Mouse (Mus musculus) testis, postnatal 10 days (tissue): ENCODE data around the gene Mblac1.

Experiments
- DNase-seq: peaks from one replicate; pipeline ENCODE4 v3.0.0; 2021; ENCODE audit warnings: low spot score

Mblac1 gene

GRCm38 (mm10) chr5:138193771-138194727 lies at the start of gene Mblac1:
Mblac1 (plus strand) TSS chr5:138194314.
- DNase-seq = peak; percentile 85

DNA sequence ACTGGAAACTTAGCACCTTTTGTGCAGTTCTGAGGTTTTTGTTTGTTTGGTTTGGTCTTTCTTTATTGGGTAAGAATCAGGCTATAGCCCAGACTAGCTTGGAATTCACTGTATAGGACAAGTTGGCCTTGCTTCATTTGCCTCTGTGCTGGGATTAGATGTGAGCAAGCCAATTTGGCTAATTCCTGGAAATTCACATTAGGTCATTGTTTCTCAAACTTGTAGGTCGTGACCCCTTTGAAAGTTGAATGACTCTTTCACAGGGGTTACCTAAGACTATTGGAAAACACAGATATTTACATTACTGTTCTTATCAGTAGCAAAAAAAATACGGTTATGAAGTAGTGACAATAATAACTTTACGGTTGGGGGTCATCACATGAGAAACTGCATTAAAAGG lies 39.7 kb upstream of the Mblac1 start:
- DNase-seq = no peak

- DNase-seq = peak; percentile 85
Measured at GRCm38 (mm10) chr5:138155443-138155976, 38.6 kb upstream of the Mblac1 start, which contains the start of gene Zfp113. Zfp113 (minus strand) TSS chr5:138155744.

GRCm38 (mm10) chr5:138160224-138160762 lies 33.8 kb upstream of the Mblac1 start:
- no peak for DNase-seq

DNA sequence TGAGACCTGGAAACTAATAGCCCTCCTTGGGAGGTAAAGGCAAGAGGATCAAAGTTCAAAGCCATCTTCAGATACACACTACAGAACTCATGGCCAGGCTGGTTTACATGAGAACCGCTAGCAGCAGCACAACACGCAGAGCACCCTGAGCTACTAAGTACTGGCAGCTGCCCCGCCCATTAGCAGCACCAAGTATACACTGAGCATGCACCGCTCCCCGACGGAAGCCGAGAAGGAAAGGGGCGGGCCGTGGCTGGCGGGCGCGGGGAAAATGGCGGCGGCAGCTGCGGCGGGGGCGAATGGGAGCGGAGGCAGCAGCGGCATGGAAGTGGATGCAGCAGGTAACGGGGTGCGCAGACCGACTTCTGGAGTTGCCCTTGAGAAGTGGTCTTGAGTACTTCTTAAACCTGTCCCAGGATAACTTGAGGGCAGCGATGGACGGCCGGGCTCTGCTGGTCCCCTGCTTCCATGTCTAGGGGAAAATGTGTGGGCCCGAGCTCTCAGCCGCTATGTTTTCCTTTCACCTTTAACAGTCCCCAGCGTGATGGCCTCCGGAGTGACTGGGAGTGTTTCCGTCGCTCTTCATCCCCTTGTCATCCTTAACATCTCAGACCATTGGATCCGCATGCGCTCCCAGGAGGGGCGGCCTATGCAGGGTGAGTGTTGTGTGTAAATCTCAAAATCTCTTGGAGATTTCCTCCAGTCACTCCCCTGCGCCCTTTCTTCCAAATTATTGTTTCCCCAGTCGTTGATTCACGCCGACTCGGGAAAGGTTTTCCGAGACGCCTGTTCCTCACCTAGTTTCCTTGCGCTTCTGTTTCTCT lies 33.1 kb upstream of the Mblac1 start, which contains the start of gene Cops6:
TSS of gene Cops6 (plus strand) at position 230 of the 824 bp plus-strand sequence.
- DNase-seq = peak; percentile 97

DNA sequence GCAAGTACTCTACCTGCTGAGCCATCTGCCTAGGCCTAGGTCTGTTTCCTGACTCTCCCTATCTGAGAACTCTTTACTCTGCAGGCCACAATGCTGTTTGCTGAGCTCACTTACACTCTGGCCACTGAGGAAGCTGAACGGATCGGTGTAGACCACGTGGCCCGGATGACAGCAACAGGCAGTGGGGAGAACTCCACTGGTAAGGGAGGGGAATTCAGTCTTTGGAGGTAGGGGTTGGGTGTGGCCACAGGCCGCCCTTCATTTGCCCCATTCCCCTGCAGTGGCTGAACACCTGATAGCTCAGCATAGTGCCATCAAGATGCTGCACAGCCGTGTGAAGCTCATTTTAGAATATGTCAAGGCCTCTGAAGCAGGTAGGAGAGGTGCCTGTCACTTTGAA lies 31.1 kb upstream of the Mblac1 start:
- no peak for DNase-seq

- DNase-seq = no peak
Measured at GRCm38 (mm10) chr5:138163610-138164009, 30.5 kb upstream of the Mblac1 start.

- DNase-seq = no peak
Measured at GRCm38 (mm10) chr5:138165594-138165993, 28.5 kb upstream of the Mblac1 start.

DNA sequence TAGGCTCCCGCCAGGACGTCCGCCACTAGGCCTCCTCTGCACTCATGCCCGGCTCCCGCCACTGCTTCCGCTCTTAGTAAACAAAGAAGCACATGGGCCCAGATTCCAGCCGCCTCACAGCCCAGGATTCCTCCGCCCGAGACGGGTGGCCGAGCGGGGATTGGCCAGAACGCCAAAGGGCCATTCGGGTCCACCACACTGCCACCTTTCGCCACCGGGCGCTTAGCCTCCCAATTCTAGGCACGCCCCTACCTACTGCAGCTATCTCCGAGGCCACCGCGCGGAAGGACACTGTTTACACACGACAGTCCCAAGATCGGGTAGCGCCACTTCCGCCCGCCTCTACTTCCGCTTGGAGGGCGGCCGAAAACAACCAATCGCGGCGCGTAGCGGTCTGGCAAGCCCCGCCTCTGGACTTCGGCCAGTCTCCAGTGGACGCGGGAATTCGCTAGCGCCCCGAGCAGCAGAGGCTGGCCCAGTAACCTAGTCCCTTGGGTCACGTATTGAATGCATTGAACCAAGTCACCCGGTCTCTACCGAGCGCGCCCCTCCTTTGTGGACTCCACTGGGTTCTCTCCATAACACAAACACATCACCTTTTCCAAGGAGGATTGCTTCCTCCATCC lies 23.1 kb upstream of the Mblac1 start:
- DNase-seq = peak; percentile 98

GRCm38 (mm10) chr5:138171695-138172491 lies 22.2 kb upstream of the Mblac1 start, which contains the start of the genes Ap4m1 and Mcm7:
Ap4m1 (plus strand) TSS chr5:138172002.
Mcm7 (minus strand) TSS chr5:138172422.
- DNase-seq = peak; percentile 97

GRCm38 (mm10) chr5:138173217-138173616 lies 20.9 kb upstream of the Mblac1 start:
- DNase-seq = no peak

DNA sequence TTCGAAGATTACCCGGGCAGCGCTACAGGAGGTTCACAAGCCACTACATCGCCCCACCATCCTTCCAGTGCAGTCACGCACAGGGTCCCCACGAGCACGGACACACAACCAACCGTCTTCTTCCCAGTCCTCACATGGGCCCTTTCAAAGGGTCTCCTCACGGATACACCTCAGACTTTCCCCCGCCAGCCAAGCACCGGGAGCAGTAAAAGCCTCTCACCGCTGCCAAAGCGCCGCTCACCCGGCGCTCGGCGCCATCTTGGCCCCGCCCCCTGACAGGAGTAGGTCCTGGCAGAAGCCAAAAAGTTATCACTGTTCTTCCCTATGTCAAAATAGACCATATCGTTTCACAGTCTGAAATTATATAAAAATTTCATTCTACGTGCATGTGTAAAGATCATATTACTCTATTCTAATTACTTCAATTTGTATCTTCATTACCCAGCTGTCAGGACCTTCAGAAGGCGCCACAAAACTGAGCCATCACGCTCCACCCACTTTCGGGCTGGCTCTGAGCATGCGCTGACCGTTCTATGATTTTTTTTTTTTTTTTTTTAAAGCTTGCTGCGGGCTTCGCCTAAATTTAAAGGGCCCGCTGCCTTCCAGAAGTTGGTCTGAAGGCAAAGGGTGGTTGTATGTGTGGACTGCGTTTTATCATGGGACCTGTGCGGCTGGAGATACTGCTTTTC lies 7.0 kb upstream of the Mblac1 start, which contains the start of the genes Taf6 and Cnpy4:
TSS of gene Taf6 (minus strand) at position 502 of the 689 bp plus-strand sequence.
TSS of gene Cnpy4 (plus strand) at position 536 of the 689 bp plus-strand sequence.
- peak; percentile 91 for DNase-seq

DNA sequence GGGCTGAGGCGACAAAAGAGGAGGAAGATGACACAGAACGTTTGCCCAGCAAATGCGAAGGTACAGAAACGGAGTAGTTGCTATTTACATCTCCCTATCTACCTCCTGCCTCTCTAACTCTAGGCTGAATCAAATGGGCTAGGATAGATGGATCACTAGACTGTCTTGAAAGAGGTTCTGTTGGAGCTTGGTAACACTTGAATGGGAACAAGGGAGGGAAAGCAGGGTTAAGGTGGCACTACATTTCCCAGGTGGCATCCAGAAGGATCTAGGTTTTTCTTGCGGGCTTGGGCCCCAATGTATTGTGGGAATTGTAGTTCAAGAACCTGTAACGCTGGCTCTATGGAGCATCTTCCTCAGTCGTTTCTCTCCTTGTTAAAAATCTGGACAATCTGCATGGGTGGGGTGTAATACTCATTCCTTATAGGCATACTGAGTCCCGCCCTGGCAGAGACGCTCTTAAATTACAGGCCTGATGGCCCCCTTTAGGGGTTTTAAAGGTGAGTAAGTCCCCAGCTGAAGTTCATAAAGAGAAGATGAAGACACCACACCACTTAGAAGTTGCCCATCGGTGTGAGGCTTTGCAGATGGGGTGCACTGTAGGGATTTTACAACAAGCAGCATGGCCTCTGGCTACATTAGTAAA lies 6.3 kb upstream of the Mblac1 start:
- DNase-seq = peak; percentile 56

DNA sequence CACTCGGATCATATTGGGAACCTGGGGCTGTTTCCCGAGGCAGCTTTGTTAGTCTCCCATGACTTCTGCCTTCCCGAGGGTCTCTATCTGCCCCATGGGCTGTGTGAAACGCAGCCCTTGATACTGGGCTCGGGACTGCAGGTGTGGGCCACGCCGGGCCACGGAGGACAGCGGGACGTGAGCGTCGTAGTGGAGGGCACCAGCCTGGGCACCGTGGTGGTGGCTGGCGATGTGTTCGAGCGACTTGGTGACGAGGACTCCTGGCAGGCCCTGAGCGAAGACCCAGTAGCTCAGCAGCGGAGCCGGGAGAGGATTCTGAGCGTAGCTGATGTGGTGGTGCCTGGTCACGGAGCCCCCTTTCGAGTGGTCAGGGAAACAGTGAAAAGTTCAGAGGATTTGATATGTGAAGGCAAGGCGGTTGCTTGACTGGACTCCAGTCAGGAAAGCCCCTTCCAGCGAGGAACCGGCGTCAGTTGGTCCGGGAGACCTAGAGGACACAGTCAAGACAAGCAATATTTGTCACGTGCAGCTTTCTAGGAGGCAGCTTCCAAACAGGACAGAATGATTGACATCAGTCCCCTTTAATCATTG lies 736 bp downstream of the Mblac1 start:
- peak; percentile 58 for DNase-seq

DNA sequence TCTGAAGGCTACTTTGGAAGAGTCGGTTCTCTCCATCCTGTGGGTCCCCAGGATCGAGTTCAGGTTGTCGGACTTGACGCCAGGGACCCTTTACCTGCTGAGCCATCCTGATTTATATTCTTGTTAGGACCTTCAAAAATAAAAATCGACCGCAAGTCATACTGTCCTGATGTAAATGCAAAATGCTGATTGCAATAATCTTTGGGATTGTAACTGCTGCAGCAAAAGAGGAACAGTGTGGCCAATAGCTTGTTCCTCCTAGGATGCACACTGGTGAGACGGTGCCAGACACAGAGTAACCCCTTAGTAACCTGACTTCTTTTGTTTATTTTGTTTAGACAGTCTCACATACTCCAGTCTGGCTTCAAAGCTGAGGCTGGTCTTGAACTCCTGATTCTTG lies 1.3 kb downstream of the Mblac1 start:
- no peak for DNase-seq

DNA sequence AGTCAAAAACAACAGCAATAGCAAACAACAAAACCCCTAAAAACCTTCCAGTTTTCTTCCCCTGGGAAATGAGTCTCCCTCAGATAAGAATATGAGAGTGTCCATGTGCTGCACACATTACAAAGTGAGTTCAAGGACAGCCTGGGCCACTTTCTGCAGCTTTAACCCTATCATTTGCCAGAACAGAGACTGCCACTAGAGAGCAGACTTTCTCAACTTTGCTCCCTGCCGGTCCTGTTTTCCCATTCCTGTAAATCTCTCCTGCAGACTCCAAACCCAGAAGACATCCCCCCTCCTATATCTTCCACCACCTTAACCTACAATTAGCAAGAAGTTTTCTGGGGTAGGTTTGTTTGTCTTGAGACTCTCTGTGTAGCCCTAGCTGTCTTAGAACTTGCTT lies 5.5 kb downstream of the Mblac1 start:
- no peak for DNase-seq

DNA sequence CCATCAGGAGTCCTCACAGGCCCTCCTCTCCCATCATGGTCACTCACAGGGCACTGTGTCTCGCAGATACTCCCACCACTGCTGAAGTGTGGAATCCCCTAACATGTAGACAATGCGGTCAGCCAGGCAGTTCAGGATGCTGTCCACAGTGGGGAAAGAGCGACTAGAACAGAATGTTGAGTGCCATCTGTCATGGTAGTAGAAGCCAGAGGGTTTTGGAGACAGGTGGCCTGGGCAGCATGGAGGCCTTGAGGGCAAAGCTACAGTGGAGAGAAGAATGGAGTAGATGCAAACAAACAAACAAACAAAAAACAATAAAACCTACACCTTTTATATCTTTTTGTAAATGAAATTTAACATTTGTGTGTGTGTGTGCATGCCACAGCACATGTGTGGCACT lies 8.0 kb downstream of the Mblac1 start:
- no peak for DNase-seq

DNA sequence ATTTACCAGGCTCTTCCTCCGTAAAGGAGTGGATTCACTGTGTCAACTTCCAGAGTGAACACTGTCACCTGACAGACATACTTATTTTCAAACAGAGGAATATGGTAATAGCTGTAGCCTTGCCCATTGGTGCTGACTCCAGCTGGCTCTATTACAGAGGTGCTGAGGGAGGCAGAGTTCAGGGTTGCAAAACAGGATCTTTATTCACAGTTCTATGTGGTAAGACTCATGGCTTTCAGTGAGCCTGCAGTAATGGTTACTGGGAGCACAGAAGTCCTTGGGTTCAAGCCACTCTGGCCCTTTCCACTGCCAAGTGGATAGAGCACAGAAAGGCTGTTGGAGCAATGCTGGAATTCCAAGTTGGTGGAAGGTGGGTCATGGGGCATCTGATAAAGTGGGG lies 13.1 kb downstream of the Mblac1 start:
- no peak for DNase-seq

DNA sequence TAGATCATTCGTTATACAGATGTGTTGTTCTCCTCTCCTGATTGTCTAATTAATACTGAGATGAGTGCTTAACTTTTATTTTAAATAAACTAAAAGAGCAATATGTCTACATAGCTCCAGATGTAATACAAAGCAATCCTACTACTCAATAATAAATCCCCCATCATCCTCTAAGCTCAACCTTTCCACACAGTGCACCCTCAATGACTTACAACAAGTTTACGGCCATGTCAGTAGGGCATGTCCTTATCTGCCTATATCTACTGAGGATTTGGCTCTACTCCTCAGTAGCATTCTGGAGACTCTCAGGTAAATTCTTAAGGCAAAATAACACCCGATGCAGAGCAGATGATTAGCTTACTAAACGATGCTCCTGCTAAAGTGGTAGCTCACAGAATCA lies 13.8 kb downstream of the Mblac1 start:
- DNase-seq = no peak
